14 mouse cellular contexts compared by ENCODE assay signal in the genomic region with DNA sequence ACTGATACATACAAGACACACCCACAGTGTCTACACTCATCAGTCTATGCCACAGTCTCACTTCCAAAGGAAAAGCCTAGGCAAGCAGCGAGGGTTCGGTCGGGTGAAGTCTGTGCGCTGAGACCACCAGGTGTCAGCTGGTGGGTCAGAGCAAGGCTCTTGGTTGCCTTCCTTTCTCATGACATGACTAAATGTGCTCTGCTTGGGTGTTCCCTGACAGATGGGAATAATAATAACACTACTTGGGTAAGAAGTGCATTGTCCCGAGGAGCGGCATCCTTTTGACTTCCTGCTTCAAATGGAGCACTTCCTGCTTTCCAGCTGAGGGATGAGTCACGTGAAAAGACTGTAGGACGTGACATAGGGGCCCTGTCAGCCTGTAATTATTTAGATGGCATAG.
DNase-seq lines count a peak whose midpoint lies in the region; ATAC-seq lines count a peak whose summit lies in the region.
"Had no signal": no experiment of that assay in that cellular context is flagged by ENCODE, and none has a peak within 500 bp of the region (broad histone marks: within the 10 kb centered on the region; RNA-seq: fewer than 3 reads in every experiment).

No protein-coding gene starts in this region.

- no peaks in the 10 kb centered on the region for H3K9me3 ChIP-seq in kidney, embryonic 14.5 days (ENCODE audit: control insufficient read depth, low read length)
- H3K9me3 ChIP-seq in heart, embryonic 11.5 days (replicated peaks; ENCODE audit: control insufficient read depth, low read length): no peaks in the 10 kb centered on the region
- H3K9me3 ChIP-seq: embryonic facial prominence, embryonic 13.5 days; forebrain, embryonic 15.5 days; hindbrain, embryonic 15.5 days; liver, embryonic 15.5 days; stomach, embryonic 15.5 days had no signal

- no peak overlapping the region for H3K4me2 ChIP-seq in kidney, embryonic 14.5 days (replicated peaks; ENCODE audit: low read depth, low read length)
- H3K4me2 ChIP-seq in heart, embryonic 11.5 days: peak overlapping the region; percentile 34; the same call in 1 of the 2 replicates
- H3K4me2 ChIP-seq: embryonic facial prominence, embryonic 13.5 days; forebrain, embryonic 15.5 days; hindbrain, embryonic 15.5 days; liver, embryonic 15.5 days; stomach, embryonic 15.5 days had no signal

- DNase-seq in kidney, adult 11 months: peak; percentile 67
- peak; percentile 46 for DNase-seq in kidney, postnatal 10 days
- peak; percentile 51 to 70 for DNase-seq in lung, postnatal 4 days
- DNase-seq in cerebellum, adult 8-10 months: no peak
- DNase-seq in left cerebral cortex, postnatal 14 days (ENCODE audit: low spot score in 2 of 2): no peak
- DNase-seq: cerebellum, adult 18-20 months; right cerebral cortex, adult 18-20 months had no signal

- intact Hi-C loops in left cerebral cortex, postnatal 14 days (cut with DNase I): no loop called here

- H3K9ac ChIP-seq in kidney, embryonic 14.5 days (ENCODE audit: low read depth, low read length): no peak overlapping the region
- H3K9ac ChIP-seq in heart, embryonic 11.5 days (ENCODE audit: low read depth, low read length): no peak overlapping the region
- H3K9ac ChIP-seq: embryonic facial prominence, embryonic 13.5 days; forebrain, embryonic 15.5 days; hindbrain, embryonic 15.5 days; liver, embryonic 15.5 days; stomach, embryonic 15.5 days had no signal

- no peaks in the 10 kb centered on the region for H3K27me3 ChIP-seq in kidney, embryonic 14.5 days (ENCODE audit: control insufficient read depth, insufficient read depth, low read length)
- no peaks in the 10 kb centered on the region for H3K27me3 ChIP-seq in heart, embryonic 11.5 days (ENCODE audit: control insufficient read depth, insufficient read depth, low read length)
- H3K27me3 ChIP-seq: embryonic facial prominence, embryonic 13.5 days; forebrain, embryonic 15.5 days; hindbrain, embryonic 15.5 days; liver, embryonic 15.5 days; stomach, embryonic 15.5 days had no signal

- no peaks in the 10 kb centered on the region for H3K4me1 ChIP-seq in kidney, embryonic 14.5 days (ENCODE audit: control insufficient read depth, insufficient read depth, low read length)
- no peaks in the 10 kb centered on the region for H3K4me1 ChIP-seq in heart, embryonic 11.5 days (ENCODE audit: control insufficient read depth, insufficient read depth, low read length)
- H3K4me1 ChIP-seq: forebrain, embryonic 15.5 days; liver, embryonic 15.5 days; stomach, embryonic 15.5 days had no signal

- H3K4me3 ChIP-seq in kidney, embryonic 14.5 days (ENCODE audit: low read length): no peak overlapping the region
- H3K4me3 ChIP-seq in heart, embryonic 11.5 days (ENCODE audit: low read depth, low read length): no peak overlapping the region
- H3K4me3 ChIP-seq: embryonic facial prominence, embryonic 13.5 days; forebrain, embryonic 15.5 days; hindbrain, embryonic 15.5 days; liver, embryonic 15.5 days; stomach, embryonic 15.5 days had no signal

- ATAC-seq in kidney, embryonic 14.5 days (ENCODE audit: low FRiP score, low TSS enrichment): no peak
- no peak for ATAC-seq in heart, embryonic 11.5 days (replicated peaks; ENCODE audit: insufficient number of reproducible peaks, low FRiP score, low TSS enrichment)
- ATAC-seq: forebrain, embryonic 15.5 days had no signal

- WGBS in kidney, embryonic 14.5 days: 55% methylated on average over 8 of the region's 8 CpGs
- WGBS in heart, embryonic 11.5 days (ENCODE audit: insufficient replicate concordance): 65% methylated on average over 8 of the region's 8 CpGs

- H3K27ac ChIP-seq in kidney, embryonic 14.5 days (ENCODE audit: low read depth, low read length): no peak overlapping the region
- H3K27ac ChIP-seq in heart, embryonic 11.5 days (ENCODE audit: low read depth, low read length): no peak overlapping the region
- H3K27ac ChIP-seq: embryonic facial prominence, embryonic 13.5 days; forebrain, embryonic 15.5 days; hindbrain, embryonic 15.5 days; liver, embryonic 15.5 days; stomach, embryonic 15.5 days had no signal

- H3K36me3 ChIP-seq in kidney, embryonic 14.5 days (ENCODE audit: control insufficient read depth, insufficient read depth, low read length): no peaks in the 10 kb centered on the region
- H3K36me3 ChIP-seq in heart, embryonic 11.5 days (ENCODE audit: control insufficient read depth, insufficient read depth, low read length): no peaks in the 10 kb centered on the region
- H3K36me3 ChIP-seq: embryonic facial prominence, embryonic 13.5 days; forebrain, embryonic 15.5 days; hindbrain, embryonic 15.5 days; liver, embryonic 15.5 days; stomach, embryonic 15.5 days had no signal

Comparison
In these comparisons a context has a peak if more than half of its experiments do, and no peak if none do; other contexts are left out.
1. DNase-seq: peak in kidney, adult 11 months (single experiment), kidney, postnatal 10 days (single experiment) and lung, postnatal 4 days (2 of 2); none in cerebellum, adult 8-10 months (single experiment) and left cerebral cortex, postnatal 14 days (0 of 2).